Mouse (Mus musculus): ENCODE results near the gene Hspb1. TPM values are rescaled to one million over a fixed set of nuclear protein-coding genes. Genes with fewer than 3 reads are reported as not detected.

Hspb1 gene
- total RNA-seq, 2 experiments from 2014 or later = not detected

DNA sequence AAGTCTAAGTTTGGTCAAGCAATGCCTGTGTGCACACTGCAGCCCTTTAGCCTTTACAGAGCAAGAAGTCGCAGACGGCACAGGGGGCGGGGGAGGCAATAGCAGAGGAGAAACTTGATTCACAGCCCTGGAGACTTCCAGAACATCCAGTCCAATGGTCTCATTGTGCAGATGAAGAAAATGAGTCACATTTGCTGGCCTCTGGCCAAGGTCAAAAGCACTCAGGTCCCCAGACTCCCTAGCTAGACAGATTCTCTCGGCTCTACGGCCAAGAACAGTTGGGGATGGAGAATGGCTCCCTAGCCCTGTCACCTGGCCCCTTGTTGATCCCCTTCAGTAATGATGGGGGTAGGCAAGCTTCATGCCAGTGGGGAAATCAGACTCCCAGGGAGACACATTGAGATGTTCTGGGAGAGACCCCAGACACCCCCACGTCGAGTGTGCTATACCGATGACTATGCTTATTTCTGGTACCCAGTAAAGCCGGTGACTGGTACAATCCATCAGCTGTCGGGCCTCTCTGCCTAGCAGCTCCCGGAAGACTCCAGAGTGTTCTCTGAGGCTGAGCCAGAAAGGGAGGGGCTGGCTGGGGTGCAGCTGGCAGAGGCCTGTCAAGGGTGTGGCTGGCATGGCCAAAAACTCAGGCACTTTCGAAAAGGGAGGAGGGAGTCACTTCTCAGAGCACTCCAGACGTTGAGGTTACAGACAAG, 8.1 kb upstream of the Hspb1 start:
- peak; percentile 80 for ATAC-seq (replicated peaks; ENCODE audit: poor library complexity, severe bottlenecking)

DNA sequence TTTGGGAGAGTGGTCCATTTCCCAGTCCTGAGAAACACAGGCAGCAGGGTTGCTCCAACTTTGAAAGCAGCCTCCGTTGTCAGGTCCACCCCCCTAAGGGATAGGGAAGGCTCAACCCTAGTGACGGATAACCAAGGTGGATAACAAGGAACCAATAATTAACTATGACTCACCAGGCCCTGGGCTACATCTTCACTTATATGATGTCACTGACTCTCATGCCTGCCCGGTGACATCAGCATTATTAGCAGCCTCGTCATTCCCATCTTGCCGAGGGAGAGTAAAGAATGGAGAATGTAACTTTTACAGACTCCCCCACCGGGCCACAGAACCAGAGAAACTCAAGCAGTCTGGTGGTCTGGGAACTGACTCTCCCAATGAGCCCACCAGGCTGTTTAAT, 3.1 kb upstream of the Hspb1 start:
- ATAC-seq (replicated peaks; ENCODE audit: poor library complexity, severe bottlenecking) = no peak

DNA sequence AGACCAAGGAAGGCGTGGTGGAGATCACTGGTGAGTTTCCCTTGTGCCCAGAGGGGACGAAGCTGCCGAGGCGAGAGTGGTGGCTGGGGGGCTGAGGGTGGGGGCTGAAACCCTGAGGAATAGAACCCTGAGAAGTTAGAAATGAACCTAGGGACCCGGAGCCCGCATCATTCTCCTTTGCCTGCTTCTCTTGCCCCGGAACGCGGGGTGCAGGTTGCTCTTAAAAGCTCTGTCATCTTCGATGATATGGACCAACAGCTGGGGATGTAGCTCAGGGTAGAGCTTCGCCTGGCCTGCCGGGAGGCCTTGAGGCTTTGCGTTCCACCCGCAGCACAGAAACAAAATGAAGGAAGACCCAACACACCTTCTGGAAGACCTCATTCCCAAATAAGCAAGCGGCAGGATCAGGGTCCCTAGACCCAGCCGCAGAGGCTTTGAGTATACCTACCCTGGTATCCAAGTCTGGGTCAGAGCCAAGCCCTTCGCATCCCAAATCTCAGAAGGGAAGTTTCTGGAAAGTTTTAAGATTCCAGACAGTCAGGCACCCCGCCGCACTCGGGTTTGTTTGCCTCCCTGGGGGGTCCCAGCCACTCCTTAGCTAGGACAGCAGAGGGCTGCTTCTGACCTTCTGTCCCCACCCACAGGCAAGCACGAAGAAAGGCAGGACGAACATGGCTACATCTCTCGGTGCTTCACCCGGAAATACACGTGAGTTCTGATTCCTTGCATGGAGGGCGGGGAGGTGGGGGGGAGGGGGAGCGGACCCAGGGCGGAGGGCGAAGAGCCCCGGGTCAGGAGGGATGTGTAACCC, 891 bp downstream of the Hspb1 start:
- no peak for ATAC-seq (replicated peaks; ENCODE audit: poor library complexity, severe bottlenecking)

DNA sequence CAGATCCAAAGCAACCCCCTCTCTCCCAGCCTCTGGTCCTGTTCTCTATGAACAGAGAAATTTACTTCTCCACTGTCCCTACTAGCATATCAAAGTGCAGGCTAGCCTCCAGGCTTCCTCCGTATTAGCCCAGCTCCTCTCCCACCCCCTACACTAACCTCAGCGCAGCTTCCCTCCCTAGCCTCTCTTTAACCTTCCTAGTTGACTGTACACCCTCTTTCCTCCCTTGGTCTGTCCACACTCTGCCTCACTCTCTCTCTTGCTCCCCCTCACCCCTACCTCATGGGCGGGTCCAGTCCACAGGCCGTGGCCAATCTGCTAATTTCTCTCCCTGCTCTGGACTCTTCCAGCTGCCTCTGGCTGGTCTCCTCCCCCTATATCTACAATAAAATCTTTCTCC, 2.6 kb downstream of the Hspb1 start:
- ATAC-seq (replicated peaks; ENCODE audit: poor library complexity, severe bottlenecking) = no peak

DNA sequence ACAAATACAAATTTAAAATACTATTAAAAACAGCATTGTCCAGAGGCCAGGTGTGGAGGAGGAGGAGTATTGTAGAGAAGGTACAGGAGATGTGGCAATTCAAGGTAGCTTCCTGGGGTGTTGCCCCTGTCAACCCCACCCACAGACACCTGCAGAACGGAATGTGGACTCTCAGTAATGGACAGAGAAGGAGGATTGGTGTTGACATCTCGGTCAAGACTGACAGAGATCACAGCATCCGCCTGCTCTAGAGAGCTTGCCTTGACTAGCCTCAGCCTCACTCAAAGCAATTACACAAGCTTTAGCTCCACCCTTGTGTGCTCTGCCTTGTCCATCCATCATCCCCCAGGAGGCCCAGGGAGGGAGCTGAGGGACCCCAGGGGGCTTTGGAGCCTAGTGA, 3.2 kb downstream of the Hspb1 start:
- ATAC-seq (replicated peaks; ENCODE audit: poor library complexity, severe bottlenecking) = no peak

DNA sequence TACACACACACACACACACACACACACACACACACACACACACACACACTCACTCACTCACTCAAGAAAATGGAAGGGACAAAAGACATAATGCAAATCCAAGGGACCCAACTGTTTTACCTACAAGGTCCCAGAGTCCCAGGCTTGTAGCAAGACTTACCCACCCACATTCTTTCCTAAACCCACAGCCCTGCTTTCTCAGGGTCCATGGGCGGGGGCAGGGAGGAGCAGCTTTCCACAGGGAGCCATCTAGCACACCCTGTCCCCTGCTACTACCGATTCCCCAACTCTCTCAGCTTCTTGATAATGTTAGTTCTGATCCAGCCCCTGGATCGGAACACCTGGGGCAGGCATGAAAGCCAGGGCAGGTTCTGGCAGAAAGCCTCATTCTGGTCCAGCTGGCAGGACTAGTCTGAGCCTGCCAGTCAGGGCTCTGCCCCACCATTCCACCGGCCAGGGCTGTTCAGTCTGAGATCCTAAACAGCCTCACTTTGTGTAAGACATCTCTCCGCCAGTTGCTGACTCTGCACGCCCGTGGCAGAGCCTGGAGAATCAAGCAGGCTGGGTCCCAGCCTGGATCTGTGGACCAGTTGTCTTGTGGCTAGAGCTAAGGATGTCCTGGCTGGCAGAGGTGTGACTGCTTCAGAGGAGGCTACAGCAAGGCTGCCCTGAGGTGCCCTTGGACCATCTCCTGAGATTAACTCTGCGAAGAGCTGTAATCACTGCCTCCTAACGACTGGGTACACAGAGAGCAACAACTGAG, 5.1 kb downstream of the Hspb1 start:
- ATAC-seq (replicated peaks; ENCODE audit: poor library complexity, severe bottlenecking) = no peak

DNA sequence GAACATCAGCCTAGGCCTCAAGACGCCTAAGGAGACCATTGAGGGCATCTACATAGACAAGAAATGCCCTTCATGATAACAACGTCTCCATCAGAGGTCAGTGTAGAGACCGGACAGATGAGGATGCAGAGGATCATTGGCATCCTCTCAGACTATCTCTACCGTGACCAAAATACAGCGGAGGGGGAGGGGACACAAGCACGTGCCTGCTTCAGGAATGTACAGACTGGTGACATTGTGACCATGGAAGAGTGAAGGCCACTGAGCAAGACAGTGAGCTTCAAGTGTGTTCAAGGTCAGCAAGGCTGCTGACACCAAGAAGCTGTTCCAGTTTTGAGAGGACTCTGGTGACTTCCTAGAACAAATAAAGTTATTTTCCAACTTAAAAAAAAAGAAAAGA, 7.2 kb downstream of the Hspb1 start:
- no peak for ATAC-seq (replicated peaks; ENCODE audit: poor library complexity, severe bottlenecking)

DNA sequence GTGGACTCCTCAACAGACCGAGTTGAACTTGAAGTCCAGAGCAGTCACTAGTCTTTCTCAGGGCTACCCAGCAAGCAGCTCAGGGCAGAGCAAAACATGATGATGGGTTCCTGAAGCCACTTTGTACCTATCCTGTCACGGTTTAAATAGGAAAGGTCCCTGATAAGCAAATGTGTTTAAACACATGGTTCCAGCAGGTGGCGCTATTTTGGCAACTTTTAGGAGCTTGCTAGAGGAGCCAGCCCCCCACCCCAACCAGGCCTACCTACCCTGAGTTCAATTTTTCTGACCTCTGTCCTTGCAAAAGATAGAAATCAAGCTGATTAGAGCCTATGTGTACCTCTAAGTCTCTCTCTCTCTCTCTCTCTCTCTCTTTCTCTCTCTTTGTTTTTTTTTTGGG, 10.3 kb downstream of the Hspb1 start:
- ATAC-seq (replicated peaks; ENCODE audit: poor library complexity, severe bottlenecking) = peak; percentile 65

DNA sequence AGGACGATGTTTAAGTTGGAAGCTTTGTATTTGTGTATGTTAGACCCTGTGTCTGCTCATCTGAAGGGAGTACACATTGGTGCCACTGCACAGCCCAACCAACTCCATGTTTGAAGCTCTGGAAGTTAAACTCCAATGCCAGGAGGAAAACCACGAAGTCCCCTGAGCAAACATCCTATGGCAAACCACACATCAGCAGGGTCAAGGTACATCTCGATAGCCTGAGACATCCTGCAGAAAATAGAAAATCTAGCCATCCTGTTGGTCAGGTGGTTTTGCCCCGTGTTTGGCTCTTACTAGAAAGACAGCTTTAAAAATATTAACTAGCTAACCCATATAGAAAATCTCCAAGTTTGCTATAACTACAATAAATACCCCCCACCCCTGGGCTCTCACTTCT, 11.3 kb downstream of the Hspb1 start:
- ATAC-seq (replicated peaks; ENCODE audit: poor library complexity, severe bottlenecking) = no peak

DNA sequence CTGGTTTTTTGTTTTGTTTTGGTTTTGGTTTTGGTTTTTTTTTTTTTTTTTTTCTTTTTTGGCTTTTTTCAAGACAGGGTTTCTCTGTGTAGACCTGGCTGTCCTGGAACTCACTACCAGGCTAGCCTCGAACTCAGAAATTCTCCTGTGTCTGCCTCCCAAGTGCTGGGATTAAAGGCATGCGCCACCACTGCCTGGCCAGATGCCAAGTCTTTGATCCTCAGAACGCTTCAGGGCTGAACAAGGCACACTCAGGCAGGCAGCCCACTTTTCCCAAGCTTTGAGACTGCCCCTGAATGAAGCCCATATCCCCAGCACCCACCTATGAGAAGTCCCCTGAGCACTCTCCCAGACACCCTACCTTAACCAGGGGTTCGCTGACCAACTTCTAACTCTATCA, 12.1 kb downstream of the Hspb1 start:
- ATAC-seq (replicated peaks; ENCODE audit: poor library complexity, severe bottlenecking) = no peak

DNA sequence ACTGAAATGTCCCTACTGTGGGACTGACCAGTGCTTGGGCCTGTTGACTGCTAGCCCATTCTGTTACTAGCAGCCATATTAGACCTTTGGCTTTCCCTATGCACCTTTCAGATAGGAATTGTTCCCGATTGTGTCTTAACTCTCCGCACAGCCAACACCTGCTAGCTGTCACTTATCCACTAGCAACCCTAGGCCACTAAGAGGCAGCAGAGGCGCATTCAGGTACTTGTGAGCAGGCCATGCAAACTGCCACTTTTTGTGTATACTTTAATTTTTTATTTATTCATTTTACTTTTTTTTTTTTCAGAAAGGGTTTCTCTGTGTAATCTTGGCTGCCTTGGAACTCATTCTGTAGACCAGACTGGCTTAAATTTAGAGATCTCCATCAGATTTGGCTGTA, 13.0 kb downstream of the Hspb1 start:
- ATAC-seq (replicated peaks; ENCODE audit: poor library complexity, severe bottlenecking) = no peak

DNA sequence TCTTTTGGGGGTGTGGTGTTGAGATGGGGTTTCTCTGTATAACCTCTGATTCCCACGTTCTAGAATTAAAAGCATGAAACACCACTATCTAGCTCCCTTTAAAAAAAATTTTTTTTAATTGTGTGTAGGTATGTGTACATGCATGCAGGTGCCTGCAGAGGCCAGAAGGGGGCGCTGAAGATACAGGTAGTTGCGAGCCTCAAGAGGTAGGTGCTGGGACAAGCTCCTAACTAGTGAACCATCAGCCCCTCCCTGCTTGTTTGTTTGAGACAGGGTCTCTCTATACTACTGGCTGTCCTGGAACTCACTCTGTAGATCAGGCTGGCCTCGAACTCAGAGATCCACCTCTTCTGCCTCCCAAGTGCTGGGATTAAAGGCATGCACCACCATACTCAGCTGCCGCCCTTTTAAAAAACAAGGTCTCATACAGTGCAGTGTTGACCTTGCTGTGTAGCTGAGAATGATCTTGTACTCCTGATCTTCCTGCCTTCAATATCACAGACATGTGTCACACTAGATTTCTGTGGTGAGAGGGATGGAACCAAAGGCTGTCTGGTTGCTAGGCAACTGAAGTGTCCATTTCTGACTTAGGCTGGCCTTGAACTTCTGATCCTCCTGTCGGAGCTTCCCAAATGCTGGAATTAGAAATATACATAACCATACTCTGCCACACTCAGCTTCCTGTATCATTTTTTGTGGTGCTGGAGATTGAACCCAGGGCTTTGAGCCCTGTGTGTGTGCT, 13.8 kb downstream of the Hspb1 start:
- no peak for ATAC-seq (replicated peaks; ENCODE audit: poor library complexity, severe bottlenecking)

DNA sequence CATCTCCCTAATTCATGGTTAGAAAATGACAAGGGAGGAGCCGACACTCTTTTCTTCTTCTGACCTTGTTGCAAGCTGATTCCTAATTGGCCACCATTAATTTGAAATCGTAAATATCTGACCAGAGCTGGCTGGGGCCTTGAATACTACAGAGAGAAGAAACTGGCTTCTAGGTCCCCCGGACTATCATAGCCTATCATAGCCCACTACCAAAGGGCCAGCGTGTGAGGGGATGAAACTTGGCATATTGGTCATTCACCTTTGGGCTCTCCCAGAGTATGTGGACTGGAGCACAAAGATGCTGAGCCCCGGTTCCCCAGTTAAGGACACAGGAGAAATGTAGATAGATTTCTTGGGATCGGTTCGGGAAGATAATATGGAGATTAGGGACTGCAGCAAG, 15.3 kb downstream of the Hspb1 start:
- ATAC-seq (replicated peaks; ENCODE audit: poor library complexity, severe bottlenecking) = no peak

DNA sequence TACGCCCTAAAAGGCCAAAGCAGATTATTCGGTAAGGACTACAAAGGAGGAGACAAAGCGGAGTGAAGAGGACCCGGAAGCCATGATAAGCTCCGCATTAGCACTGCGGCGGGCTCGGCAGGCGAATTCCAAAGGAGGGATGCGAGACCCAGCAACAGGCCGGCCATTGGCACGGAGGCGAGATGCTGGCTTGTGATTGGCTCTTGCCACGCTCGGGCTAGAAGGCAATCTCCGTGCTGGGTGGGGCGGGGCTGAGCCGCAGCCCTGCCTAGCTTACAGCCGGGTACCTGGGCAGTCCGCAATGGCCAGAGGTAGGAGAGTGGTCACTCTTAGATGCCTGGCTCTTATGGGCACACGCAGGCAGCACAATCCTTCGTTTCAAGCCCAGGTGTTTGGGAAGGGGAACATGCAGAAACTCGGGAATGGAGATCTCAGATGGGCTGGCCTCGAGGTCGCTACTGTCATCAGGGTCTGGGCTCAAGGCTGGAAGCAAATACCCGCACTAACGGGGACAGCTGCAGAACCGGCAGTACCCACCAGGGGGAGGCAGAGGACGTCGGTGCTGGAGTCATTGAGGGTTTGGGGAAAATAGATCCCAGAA, 15.9 kb downstream of the Hspb1 start:
- peak; percentile 45 for ATAC-seq (replicated peaks; ENCODE audit: poor library complexity, severe bottlenecking)

DNA sequence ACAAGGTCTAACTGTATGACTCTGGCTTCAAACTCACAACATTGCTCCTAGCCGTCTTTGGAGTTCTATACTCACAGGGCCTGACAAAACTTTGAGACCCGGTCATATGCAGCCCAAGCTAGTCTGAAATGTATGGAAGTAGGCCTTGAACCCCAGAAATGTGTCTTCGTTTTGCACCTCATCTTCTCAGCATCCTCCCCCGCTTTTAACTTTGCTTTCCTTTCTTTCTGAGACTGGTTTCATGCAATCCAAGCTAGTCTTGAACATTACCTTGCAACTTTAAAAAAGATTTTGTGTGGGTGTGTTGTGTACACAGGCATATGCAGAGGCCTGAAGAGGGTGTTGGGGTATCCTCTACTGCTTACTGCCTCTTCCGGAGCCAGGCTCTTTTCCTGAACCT, 16.5 kb downstream of the Hspb1 start:
- ATAC-seq (replicated peaks; ENCODE audit: poor library complexity, severe bottlenecking) = no peak

DNA sequence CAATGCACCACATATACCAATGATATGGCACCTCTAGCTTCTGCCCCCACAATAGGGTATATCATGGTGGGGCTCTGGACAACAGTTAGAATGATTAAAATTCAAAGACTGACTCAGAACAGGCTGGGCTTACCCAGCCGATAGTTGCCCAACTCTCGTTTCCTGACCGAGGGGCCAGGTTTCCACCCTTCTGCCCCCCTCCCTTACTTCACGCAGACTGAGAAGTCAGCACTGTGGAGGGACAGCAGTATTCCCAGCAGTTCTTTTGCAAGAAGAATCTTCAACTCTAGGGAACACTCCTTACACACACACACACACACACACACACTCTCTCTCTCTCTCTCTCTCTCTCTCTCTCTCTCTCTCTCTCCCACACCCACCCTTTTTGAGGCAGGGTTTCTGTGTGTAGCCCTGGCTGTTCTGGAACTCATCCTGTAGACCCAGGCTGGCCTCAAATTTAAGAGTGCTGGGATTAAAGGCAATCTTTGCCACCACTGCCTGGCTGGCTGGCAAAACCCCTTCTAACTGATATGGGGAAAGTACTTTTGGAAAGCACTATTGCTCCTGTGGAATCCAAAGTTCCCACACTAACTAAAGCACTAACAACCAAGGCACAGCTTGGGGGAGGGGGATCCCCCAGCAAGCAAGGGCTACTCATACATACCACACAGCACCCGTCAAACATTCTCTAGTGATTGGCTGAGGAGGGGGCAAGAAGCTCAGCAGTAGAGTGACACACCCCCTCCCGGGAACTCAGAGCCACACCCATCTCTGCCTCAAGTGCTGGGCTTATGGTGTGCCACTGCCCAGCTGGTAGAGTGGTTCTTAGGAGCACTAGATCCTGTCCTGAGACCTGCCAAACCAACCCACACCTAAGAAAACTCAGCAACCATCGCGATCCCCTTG, 17.9 kb downstream of the Hspb1 start:
- peak; percentile 63 for ATAC-seq (replicated peaks; ENCODE audit: poor library complexity, severe bottlenecking)

DNA sequence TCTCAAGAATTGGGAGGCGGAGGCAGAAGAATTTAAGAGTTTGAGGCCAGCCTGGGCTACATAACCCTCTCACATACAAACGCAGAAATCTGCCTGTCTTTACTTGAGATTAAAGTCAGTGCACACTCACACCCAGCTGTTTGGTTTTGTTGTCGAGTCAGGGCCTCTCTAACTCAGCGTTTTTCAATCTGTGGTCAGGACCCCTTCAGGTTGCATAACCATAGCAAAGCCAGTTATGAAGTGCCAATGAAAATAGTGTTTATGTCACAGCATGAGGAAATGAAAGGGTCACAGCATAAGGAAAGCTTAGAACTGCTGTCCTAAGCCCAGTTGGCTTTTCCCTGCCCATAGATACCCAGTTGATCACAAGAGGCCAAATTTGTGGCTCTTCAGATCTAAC, 19.1 kb downstream of the Hspb1 start:
- ATAC-seq (replicated peaks; ENCODE audit: poor library complexity, severe bottlenecking) = peak; percentile 62

DNA sequence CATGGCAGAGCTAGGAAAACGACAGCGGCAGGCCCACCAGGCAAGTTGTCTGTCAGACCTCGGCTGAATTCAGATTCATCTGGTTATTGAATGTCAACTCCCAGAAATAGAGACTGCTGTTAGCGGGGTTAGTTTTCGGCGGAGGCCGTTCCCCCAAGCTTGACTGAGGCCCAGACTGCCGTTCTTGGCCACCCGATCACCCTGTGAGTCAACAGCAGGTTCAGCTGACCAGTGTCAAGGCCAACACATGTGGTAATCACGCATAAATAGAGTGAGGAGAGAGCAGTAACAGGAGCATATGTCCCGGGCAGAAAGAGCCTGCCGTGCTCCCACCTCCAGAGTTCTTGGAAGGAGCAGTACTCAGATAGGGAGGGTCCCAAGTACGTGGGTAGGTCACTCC, 19.5 kb downstream of the Hspb1 start:
- peak; percentile 15; the same call in 1 of the 2 replicates for ATAC-seq (replicated peaks; ENCODE audit: poor library complexity, severe bottlenecking)

DNA sequence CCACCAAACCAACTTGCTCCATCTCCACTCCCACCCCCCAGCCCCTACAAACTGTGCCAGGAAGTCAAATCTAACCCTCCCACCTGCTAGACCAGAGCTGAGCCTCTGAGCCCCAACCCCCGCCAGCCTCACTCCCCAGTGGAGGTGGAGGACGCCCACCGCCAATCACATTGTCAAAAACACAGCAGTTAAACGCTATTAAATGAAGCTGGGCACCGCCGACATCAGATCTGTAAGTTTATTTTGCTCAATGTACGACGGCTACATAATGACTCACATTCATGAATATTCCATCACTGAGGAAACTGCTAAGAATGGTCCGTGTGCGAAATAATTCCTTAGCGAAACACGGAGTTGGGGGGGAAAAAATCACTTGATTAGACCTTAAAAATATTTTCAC, 20.5 kb downstream of the Hspb1 start:
- ATAC-seq (replicated peaks; ENCODE audit: poor library complexity, severe bottlenecking) = no peak

Measured in granulocyte monocyte progenitor cell, adult 5-6 weeks (primary cell).